Mouse (Mus musculus) intestine, postnatal 0 days (tissue): ENCODE measurements around the gene Znhit1. TPM values are rescaled to one million over a fixed set of nuclear protein-coding genes. Genes with fewer than 3 reads are reported as not detected.
A peak's percentile ranks its signal among the peaks of the same experiment; 100 is the strongest.

Source experiments
- ATAC-seq: fragments of 200-750 bp; cut with Nextera tagmentation; 2 replicates; pipeline ENCODE4 v1.8.0; 2017; ENCODE audit warnings: mild to moderate bottlenecking, moderate TSS enrichment, moderate library complexity
- H3K27ac ChIP-seq: fragments of 300-500 bp; sonication (generic); 2 replicates; pipeline ENCODE4 v1.5.1; 2014; ENCODE audit warnings: mild to moderate bottlenecking, low read depth, low read length, moderate library complexity
- H3K27me3 ChIP-seq: fragments of 300-500 bp; sonication (generic); replicated peaks from 2 replicates; pipeline ENCODE4 v1.6.1; 2014; ENCODE audit warnings: low read length, mixed read lengths; ENCODE audit not compliant: control insufficient read depth, insufficient read depth
- H3K36me3 ChIP-seq: fragments of 300-500 bp; sonication (generic); 2 replicates; pipeline ENCODE4 v1.6.1; 2014; ENCODE audit warnings: mild to moderate bottlenecking, moderate library complexity; ENCODE audit not compliant: control insufficient read depth, insufficient read depth
- H3K4me1 ChIP-seq: fragments of 300-500 bp; sonication (generic); replicated peaks from 2 replicates; pipeline ENCODE4 v1.6.1; 2014; ENCODE audit warnings: antibody characterized with exemption, low read length, mixed read lengths; ENCODE audit not compliant: control insufficient read depth, insufficient read depth
- H3K4me2 ChIP-seq: fragments of 300-500 bp; sonication (generic); replicated peaks from 2 replicates; pipeline ENCODE4 v1.6.1; 2014; ENCODE audit warnings: low read depth, mild to moderate bottlenecking, moderate library complexity
- H3K4me3 ChIP-seq: fragments of 300-500 bp; sonication (generic); 2 replicates; pipeline ENCODE4 v1.5.1; 2014; ENCODE audit warnings: low read depth, low read length
- H3K9ac ChIP-seq: fragments of 300-500 bp; sonication (generic); 2 replicates; pipeline ENCODE4 v1.6.1; 2014; ENCODE audit warnings: mild to moderate bottlenecking, low read depth, low read length
- H3K9me3 ChIP-seq: fragments of 300-500 bp; sonication (generic); 2 replicates; pipeline ENCODE4 v1.6.1; 2016; ENCODE audit warnings: mixed run types; ENCODE audit not compliant: control insufficient read depth
- CTCF ChIP-seq: sonication (generic); IDR thresholded peaks from 2 replicates; pipeline ENCODE4 v1.5.1; 2016; ENCODE audit warnings: low read depth, mild to moderate bottlenecking, control low read depth, antibody characterized with exemption, moderate library complexity
- WGBS: fragments of 180-500 bp; shearing (Covaris S2); extraction: QIAGEN DNeasy Blood & Tissue Kit; methylation state at CpG from one replicate; pipeline ENCODE4 v1.1.7; 2014; 5-methylcytosine and 5-hydroxymethylcytosine counted together
- microRNA counts: library from miRNA; unstranded; fragments of <30 nt; microRNA quantifications from one replicate; lab custom pipeline; 2016
- microRNA-seq: library from miRNA; unstranded; fragments of <30 nt; microRNA quantifications from one replicate; pipeline ENCODE4, GENCODE M21; 2016
- polyA plus RNA-seq: library from polyadenylated mRNA; unstranded; fragments of >200 nt; fragmentation: Nextera tagmentation; extraction: Ambion mirVana; gene quantifications from 2 replicates; pipeline ENCODE4 v1.2.1, GENCODE M21; 2015

The Znhit1 gene
- polyA plus RNA-seq, 1 experiment from 2014 or later, result 84.6 TPM

GRCm38 (mm10) chr5:136936750-136937149 lies 51.1 kb downstream of the Znhit1 start:
- H3K4me3 ChIP-seq, result no peak overlapping the region
- no peak overlapping the region for H3K27ac ChIP-seq
- TF ChIP-seq CTCF, result no peak
- 85% methylated on average over 6 of the region's 6 CpGs for WGBS
- ATAC-seq, result no peak
- no peaks in the 10 kb centered on the region for H3K4me1 ChIP-seq
- no peak overlapping the region for H3K4me2 ChIP-seq
- no peaks in the 10 kb centered on the region for H3K27me3 ChIP-seq
- H3K36me3 ChIP-seq, result no peaks in the 10 kb centered on the region
- no peaks in the 10 kb centered on the region for H3K9me3 ChIP-seq
- H3K9ac ChIP-seq, result no peak overlapping the region

GRCm38 (mm10) chr5:136935905-136936695 lies 51.7 kb downstream of the Znhit1 start:
- WGBS, result 65% methylated on average over 7 of the region's 7 CpGs
- no peak for ATAC-seq
- no peaks in the 10 kb centered on the region for H3K36me3 ChIP-seq
- peak; percentile 74 for TF ChIP-seq CTCF
- no peaks in the 10 kb centered on the region for H3K27me3 ChIP-seq
- no peak overlapping the region for H3K9ac ChIP-seq
- H3K4me1 ChIP-seq, result no peaks in the 10 kb centered on the region
- no peak overlapping the region for H3K4me2 ChIP-seq
- H3K9me3 ChIP-seq, result no peaks in the 10 kb centered on the region
- H3K27ac ChIP-seq, result no peak overlapping the region
- no peak overlapping the region for H3K4me3 ChIP-seq

- no peak for ATAC-seq
- WGBS, result 85% methylated on average over 6 of the region's 6 CpGs
- H3K36me3 ChIP-seq, result no peaks in the 10 kb centered on the region
- H3K27me3 ChIP-seq, result no peaks in the 10 kb centered on the region
- H3K9ac ChIP-seq, result no peak overlapping the region
- H3K4me3 ChIP-seq, result no peak overlapping the region
- no peak for TF ChIP-seq CTCF
- no peaks in the 10 kb centered on the region for H3K9me3 ChIP-seq
- H3K4me2 ChIP-seq, result no peak overlapping the region
- H3K27ac ChIP-seq, result no peak overlapping the region
- H3K4me1 ChIP-seq, result no peaks in the 10 kb centered on the region
Observed at GRCm38 (mm10) chr5:136933930-136934329, 53.9 kb downstream of the Znhit1 start.

GRCm38 (mm10) chr5:136932956-136933355 lies 54.9 kb downstream of the Znhit1 start:
- Histone ChIP-seq H3K36me3 (no peaks in the 10 kb centered on the region), H3K27me3 (no peaks in the 10 kb centered on the region), H3K4me2 (no peak overlapping the region), H3K27ac (no peak overlapping the region), H3K9ac (no peak overlapping the region), H3K9me3 (no peaks in the 10 kb centered on the region), H3K4me3 (no peak overlapping the region), H3K4me1 (no peaks in the 10 kb centered on the region)
- TF ChIP-seq CTCF, result no peak
- 73% methylated on average over 5 of the region's 5 CpGs for WGBS
- ATAC-seq, result no peak

MicroRNA genes within 50 kb of the gene (microRNA counts, 519-probe panel; counts per million panel counts)
- microRNA mmu-miR-702 (lab: Ali Mortazavi, UCI), result not detected

Small RNA genes lying within 50 kb of the gene (microRNA-seq; reads per million reads assigned to microRNA genes)
- gene Mir702, result 12.5 reads per million, percentile 23 among the genes with 10 or more reads in this experiment

Other genes starting within 250 kb of the Znhit1 start
- gene Col26a1, start 104.8 kb downstream of the Znhit1 start, polyA plus RNA-seq, result 2.2 and 2.7 TPM in 2 replicates
- 24.7 and 25.2 TPM in 2 replicates for gene Ift22, start 79.9 kb downstream of the Znhit1 start, polyA plus RNA-seq
- gene Fis1, start 34.7 kb downstream of the Znhit1 start, polyA plus RNA-seq, result 318 and 324 TPM in 2 replicates
- gene Cldn15, start 21.4 kb downstream of the Znhit1 start, polyA plus RNA-seq, result 29.5 and 31.2 TPM in 2 replicates
- gene Plod3, start 1.0 kb downstream of the Znhit1 start, polyA plus RNA-seq, result 11.1 and 11.8 TPM in 2 replicates
- 1.3 and 1.6 TPM in 2 replicates for gene Vgf, start 38.4 kb upstream of the Znhit1 start, polyA plus RNA-seq
- 229 and 232 TPM in 2 replicates for gene Ap1s1, start 58.1 kb upstream of the Znhit1 start, polyA plus RNA-seq
- 0.20 and 0.22 TPM in 2 replicates for gene Serpine1, start 84.2 kb upstream of the Znhit1 start, polyA plus RNA-seq
- 7.3 and 7.7 TPM in 2 replicates for gene Trim56, start 128.2 kb upstream of the Znhit1 start, polyA plus RNA-seq
- gene Muc3, start 161.3 kb upstream of the Znhit1 start, polyA plus RNA-seq, result 42.9 and 45.0 TPM in 2 replicates
- 17.1 and 18.0 TPM in 2 replicates for gene Muc3a, start 224.4 kb upstream of the Znhit1 start, polyA plus RNA-seq